Mouse (Mus musculus): ENCODE measurements around the gene Tsc22d4.

- no peak for TF ChIP-seq CTCF (IDR thresholded peaks at IDR 0.05; ENCODE audit: low read depth)
- no peak for TF ChIP-seq EP300 (IDR thresholded peaks at IDR 0.05; ENCODE audit: low read depth)
Measured at GRCm38 (mm10) chr5:137746282-137746850, 836 bp downstream of the Tsc22d4 start.

Measured in heart, postnatal 0 days (tissue).